Mouse (Mus musculus) hindbrain, postnatal 0 days (tissue): ENCODE results near the gene Osm. TPM values are rescaled to one million over a fixed set of nuclear protein-coding genes. Genes with fewer than 3 reads are reported as not detected.
A peak's percentile ranks its signal among the peaks of the same experiment; 100 is the strongest.

Experiments used
- ATAC-seq: fragments of 200-750 bp; cut with Nextera tagmentation; 2 replicates; pipeline ENCODE4 v1.8.0; 2017; ENCODE audit warnings: mild to moderate bottlenecking, moderate TSS enrichment, moderate library complexity
- DNase-seq: peaks from one replicate; pipeline ENCODE4 v3.0.0-alpha.2; 2015; ENCODE audit warnings: low spot score
- H3K27ac ChIP-seq: fragments of 300-500 bp; sonication (generic); 2 replicates; pipeline ENCODE4 v1.5.1; 2014; ENCODE audit warnings: mild to moderate bottlenecking
- H3K27me3 ChIP-seq: fragments of 300-500 bp; sonication (generic); 2 replicates; pipeline ENCODE4 v1.6.1; 2014; ENCODE audit warnings: low read length, mixed read lengths; ENCODE audit not compliant: insufficient read depth
- H3K36me3 ChIP-seq: fragments of 300-500 bp; sonication (generic); 2 replicates; pipeline ENCODE4 v1.6.1; 2014; ENCODE audit warnings: low read length, mixed read lengths; ENCODE audit not compliant: insufficient read depth
- H3K4me1 ChIP-seq: fragments of 300-500 bp; sonication (generic); 2 replicates; pipeline ENCODE4 v1.6.1; 2014; ENCODE audit warnings: antibody characterized with exemption, low read length, mixed read lengths; ENCODE audit not compliant: insufficient read depth
- H3K4me2 ChIP-seq: fragments of 300-500 bp; sonication (generic); 2 replicates; pipeline ENCODE4 v1.6.1; 2014; ENCODE audit warnings: low read depth, mild to moderate bottlenecking, low read length, moderate library complexity, mixed read lengths
- H3K4me3 ChIP-seq: fragments of 300-500 bp; sonication (generic); 2 replicates; pipeline ENCODE4 v1.5.1; 2014; ENCODE audit warnings: low read length
- H3K9ac ChIP-seq: fragments of 300-500 bp; sonication (generic); replicated peaks from 2 replicates; pipeline ENCODE4 v1.6.1; 2014; ENCODE audit warnings: mild to moderate bottlenecking, low read length, moderate library complexity, mixed read lengths
- H3K9me3 ChIP-seq: fragments of 300-500 bp; sonication (generic); 2 replicates; pipeline ENCODE4 v1.6.1; 2016; ENCODE audit warnings: low read length, mixed read lengths
- CTCF ChIP-seq: IDR thresholded peaks from 2 replicates; pipeline ENCODE4 v1.5.1; 2016; ENCODE audit warnings: antibody characterized with exemption, control low read depth, low read depth
- WGBS: fragments of 180-500 bp; shearing (Covaris S2); extraction: QIAGEN DNeasy Blood & Tissue Kit; methylation state at CpG from one replicate; pipeline ENCODE4 v1.1.7; 2014; 5-methylcytosine and 5-hydroxymethylcytosine counted together
- polyA plus RNA-seq: library from polyadenylated mRNA; unstranded; fragments of >200 nt; fragmentation: Nextera tagmentation; extraction: Ambion mirVana; gene quantifications from 2 replicates; pipeline ENCODE4 v1.2.1, GENCODE M21; 2015
- total RNA-seq: library from RNA; depleted of rRNA; stranded (reverse); fragments of >200 nt; gene quantifications from 2 replicates; pipeline ENCODE4 v1.2.3, GENCODE M21; 2014

The Osm gene
- total and polyA plus RNA-seq, 2 experiments from 2014 or later, result 0.08 TPM; not detected in 1

- H3K27me3 ChIP-seq, result peaks cover 23% of the 10 kb centered on the region
- peaks cover 13% of the 10 kb centered on the region; the same call in 1 of the 2 replicates for H3K4me1 ChIP-seq
- WGBS, result 72% methylated on average over 7 of the region's 7 CpGs
- DNase-seq (no peak), ATAC-seq (no peak)
- H3K9me3 ChIP-seq, result no peaks in the 10 kb centered on the region
- H3K9ac ChIP-seq, result no peak overlapping the region
- H3K4me3 ChIP-seq, result no peak overlapping the region
- H3K4me2 ChIP-seq, result no peak overlapping the region
- H3K36me3 ChIP-seq, result no peaks in the 10 kb centered on the region
- no peak for TF ChIP-seq CTCF
- no peak overlapping the region for H3K27ac ChIP-seq
These were observed 27.8 kb downstream of the Osm start for GRCm38 (mm10) chr11:4264066-4264465.

DNA sequence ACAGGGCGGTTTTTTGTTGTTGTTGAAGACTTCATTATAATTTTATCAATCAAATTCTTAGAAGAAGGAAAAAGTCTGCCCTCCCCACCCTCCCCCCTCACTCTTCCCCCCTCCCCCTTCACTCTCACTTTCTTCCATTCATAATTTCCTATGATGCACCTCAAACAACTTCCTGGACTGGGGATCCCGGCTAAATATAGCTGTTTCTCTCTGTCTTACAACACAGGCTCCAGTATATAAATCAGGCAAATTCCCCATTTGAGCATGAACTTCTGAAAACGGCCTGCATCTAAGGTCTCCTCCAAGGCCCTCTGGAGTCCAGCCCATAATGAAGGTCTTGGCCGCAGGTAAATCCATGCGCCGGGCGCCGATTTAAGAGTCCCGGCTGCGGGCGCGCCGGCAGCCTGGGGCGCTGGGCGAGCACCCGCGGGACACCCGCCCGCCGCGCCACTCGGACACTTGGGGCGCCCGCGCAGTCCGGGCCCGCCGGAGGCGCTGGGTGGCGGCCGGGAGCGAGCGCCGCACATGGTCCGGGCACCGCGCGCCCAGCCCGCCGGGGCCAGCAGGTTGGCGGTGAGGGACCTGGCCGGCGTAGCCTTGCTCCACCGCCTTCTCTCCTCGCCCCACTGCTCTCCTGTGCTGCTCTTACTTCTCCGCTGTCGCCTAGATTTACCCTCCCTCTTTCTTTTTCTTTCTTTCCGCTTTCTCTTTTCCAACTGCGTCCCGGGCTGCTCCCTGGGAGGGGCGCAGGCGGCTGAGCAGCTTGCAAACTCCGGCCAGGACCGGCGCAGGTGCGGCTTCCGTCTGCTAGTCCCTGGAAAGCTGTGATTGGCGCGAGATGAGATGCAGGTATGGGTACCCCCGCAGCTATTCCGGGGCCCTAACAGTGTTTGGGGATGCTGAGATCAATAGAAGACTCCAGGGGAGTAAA, 30.3 kb downstream of the Osm start:
- H3K27me3 ChIP-seq, result peaks cover 23% of the 10 kb centered on the region
- DNase-seq, result peak; percentile 42
- H3K36me3 ChIP-seq, result no peaks in the 10 kb centered on the region
- peak; percentile 41; the same call in 1 of the 2 replicates for ATAC-seq
- H3K4me1 ChIP-seq, result peaks cover 6% of the 10 kb centered on the region; the same call in 1 of the 2 replicates
- WGBS, result 1% methylated on average over 58 of the region's 61 CpGs
- no peak overlapping the region for H3K27ac ChIP-seq
- peak overlapping the region; percentile 51 for H3K9ac ChIP-seq
- H3K9me3 ChIP-seq, result no peaks in the 10 kb centered on the region
- TF ChIP-seq CTCF, result no peak
- H3K4me2 ChIP-seq, result peak overlapping the region; percentile 90
- H3K4me3 ChIP-seq, result peak overlapping the region; percentile 50

- no peak for TF ChIP-seq CTCF
- WGBS, result 16% methylated on average over 13 of the region's 13 CpGs
- ATAC-seq (no peak), DNase-seq (no peak)
- H3K27me3 ChIP-seq, result peaks cover 23% of the 10 kb centered on the region
- H3K4me1 ChIP-seq, result peaks cover under 1% of the 10 kb centered on the region; the same call in 1 of the 2 replicates
- H3K4me2 ChIP-seq, result peak overlapping the region; percentile 90
- H3K36me3 ChIP-seq, result no peaks in the 10 kb centered on the region
- H3K9me3 ChIP-seq, result no peaks in the 10 kb centered on the region
- no peak overlapping the region for H3K9ac ChIP-seq
- no peak overlapping the region for H3K27ac ChIP-seq
- peak overlapping the region; percentile 50 for H3K4me3 ChIP-seq
These were observed 31.0 kb downstream of the Osm start for GRCm38 (mm10) chr11:4267202-4267578.

- no peak overlapping the region for H3K27ac ChIP-seq
- H3K4me1 ChIP-seq, result no peaks in the 10 kb centered on the region
- no peak overlapping the region for H3K9ac ChIP-seq
- H3K9me3 ChIP-seq, result no peaks in the 10 kb centered on the region
- peaks cover 23% of the 10 kb centered on the region for H3K27me3 ChIP-seq
- no peak for TF ChIP-seq CTCF
- no peak overlapping the region for H3K4me2 ChIP-seq
- 88% methylated on average over 6 of the region's 6 CpGs for WGBS
- ATAC-seq (no peak), DNase-seq (no peak)
- H3K4me3 ChIP-seq, result no peak overlapping the region
- H3K36me3 ChIP-seq, result no peaks in the 10 kb centered on the region
These were observed 32.3 kb downstream of the Osm start for GRCm38 (mm10) chr11:4268500-4268899.

DNA sequence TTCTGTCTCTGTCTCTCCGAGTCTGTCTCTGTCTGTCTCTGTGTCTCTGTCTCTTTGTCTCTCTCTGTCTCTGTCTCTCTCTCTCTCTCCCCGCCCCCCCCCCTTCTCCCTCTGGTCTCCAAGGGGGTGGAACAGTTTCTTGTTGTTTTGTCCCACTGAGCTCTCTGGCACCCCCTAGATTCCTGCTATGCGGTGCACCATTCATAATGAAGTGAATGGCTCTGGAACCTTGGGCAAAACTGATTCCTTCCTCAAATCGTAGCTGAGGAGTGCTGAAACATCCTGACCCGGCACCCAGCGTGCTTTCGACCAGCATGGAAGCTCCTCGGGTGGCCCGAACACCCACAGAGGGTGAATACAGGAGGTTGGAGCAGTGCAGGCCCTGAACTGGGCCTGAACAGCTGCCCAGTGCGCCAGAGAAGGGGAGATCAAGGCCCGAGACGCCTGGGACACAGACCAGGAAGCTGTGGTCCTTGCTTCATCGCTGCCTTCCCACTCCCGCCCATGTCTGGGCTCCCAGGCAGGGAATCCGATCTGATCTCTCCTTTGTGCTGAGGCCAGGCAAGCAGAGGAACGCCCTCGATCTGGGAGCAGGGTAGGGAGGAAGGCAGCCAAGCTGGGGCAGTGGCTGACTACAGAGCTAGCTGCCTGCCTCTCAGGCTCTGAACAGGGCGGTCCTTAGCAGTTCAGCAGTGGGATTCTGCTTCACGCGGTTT, 34.7 kb downstream of the Osm start:
- peak; percentile 50; the same call in 1 of the 2 replicates for ATAC-seq
- no peaks in the 10 kb centered on the region for H3K9me3 ChIP-seq
- peak; percentile 38 for DNase-seq
- H3K4me1 ChIP-seq, result no peaks in the 10 kb centered on the region
- H3K9ac ChIP-seq, result no peak overlapping the region
- TF ChIP-seq CTCF, result peak; percentile 53
- 29% methylated on average over 19 of the region's 20 CpGs for WGBS
- H3K27me3 ChIP-seq, result peaks cover 12% of the 10 kb centered on the region
- H3K36me3 ChIP-seq, result no peaks in the 10 kb centered on the region
- H3K4me2 ChIP-seq, result no peak overlapping the region
- peak overlapping the region; percentile 29; the same call in 1 of the 2 replicates for H3K27ac ChIP-seq
- no peak overlapping the region for H3K4me3 ChIP-seq

GRCm38 (mm10) chr11:4271544-4271943, 35.3 kb downstream of the Osm start:
- no peak for TF ChIP-seq CTCF
- H3K27me3 ChIP-seq, result peaks cover 11% of the 10 kb centered on the region
- no peak overlapping the region for H3K4me2 ChIP-seq
- 62% methylated on average over 11 of the region's 11 CpGs for WGBS
- no peak overlapping the region for H3K4me3 ChIP-seq
- H3K9ac ChIP-seq, result no peak overlapping the region
- H3K9me3 ChIP-seq, result no peaks in the 10 kb centered on the region
- peak; percentile 48; the same call in 1 of the 2 replicates for ATAC-seq
- H3K27ac ChIP-seq, result no peak overlapping the region
- no peaks in the 10 kb centered on the region for H3K4me1 ChIP-seq
- H3K36me3 ChIP-seq, result no peaks in the 10 kb centered on the region
- no peak for DNase-seq
